Mouse (Mus musculus) lung, embryonic 14.5 days (tissue): ENCODE results near the gene Cog1. TPM values are rescaled to one million over a fixed set of nuclear protein-coding genes. Genes with fewer than 3 reads are reported as not detected.
"Not testable (repeated sequence)": the region's sequence is repeated elsewhere in the genome, so short reads cannot be mapped to it uniquely, and the experiment has no call there.

Source experiments
- ATAC-seq: fragments of 200-750 bp; cut with Nextera tagmentation; 2 replicates; pipeline ENCODE4 v1.8.0; 2017; ENCODE audit warnings: mild to moderate bottlenecking, moderate TSS enrichment, moderate library complexity; ENCODE audit not compliant: insufficient read depth
- DNase-seq: peaks from one replicate; pipeline ENCODE4 v3.0.0-alpha.2; 2015
- H3K27ac ChIP-seq: fragments of 300-500 bp; sonication (generic); 2 replicates; pipeline ENCODE4 v1.5.1; 2014; ENCODE audit warnings: low read depth, mild to moderate bottlenecking, moderate library complexity
- H3K27me3 ChIP-seq: fragments of 300-500 bp; sonication (generic); 2 replicates; pipeline ENCODE4 v1.6.1; 2014; ENCODE audit warnings: low read length, control low read depth; ENCODE audit not compliant: insufficient read depth
- H3K36me3 ChIP-seq: fragments of 300-500 bp; sonication (generic); 2 replicates; pipeline ENCODE4 v1.6.1; 2014; ENCODE audit warnings: control low read depth; ENCODE audit not compliant: insufficient read depth
- H3K4me1 ChIP-seq: fragments of 300-500 bp; sonication (generic); 2 replicates; pipeline ENCODE4 v1.6.1; 2014; ENCODE audit warnings: antibody characterized with exemption, control low read depth; ENCODE audit not compliant: insufficient read depth
- H3K4me2 ChIP-seq: fragments of 300-500 bp; sonication (generic); 2 replicates; pipeline ENCODE4 v1.6.1; 2014; ENCODE audit warnings: mild to moderate bottlenecking
- H3K4me3 ChIP-seq: fragments of 300-500 bp; sonication (generic); 2 replicates; pipeline ENCODE4 v1.5.1; 2014; ENCODE audit warnings: low read depth, low read length
- H3K9ac ChIP-seq: fragments of 300-500 bp; sonication (generic); 2 replicates; pipeline ENCODE4 v1.6.1; 2014
- H3K9me3 ChIP-seq: fragments of 300-500 bp; sonication (generic); 2 replicates; pipeline ENCODE4 v1.6.1; 2016; ENCODE audit warnings: low read depth, low read length, control low read depth
- CTCF ChIP-seq: IDR thresholded peaks from 2 replicates; pipeline ENCODE4 v1.5.1; 2016; ENCODE audit warnings: antibody characterized with exemption, low read depth
- WGBS: fragments of 180-500 bp; shearing (Covaris S2); extraction: QIAGEN DNeasy Blood & Tissue Kit; methylation state at CpG from one replicate; pipeline ENCODE4 v1.1.7; 2014; 5-methylcytosine and 5-hydroxymethylcytosine counted together
- polyA plus RNA-seq: library from polyadenylated mRNA; unstranded; fragments of >200 nt; fragmentation: Nextera tagmentation; extraction: Ambion mirVana; gene quantifications from 2 replicates; pipeline ENCODE4 v1.2.1, GENCODE M21; 2014

Gene Cog1
- polyA plus RNA-seq, 1 experiment from 2014 or later: 28.4 TPM

DNA sequence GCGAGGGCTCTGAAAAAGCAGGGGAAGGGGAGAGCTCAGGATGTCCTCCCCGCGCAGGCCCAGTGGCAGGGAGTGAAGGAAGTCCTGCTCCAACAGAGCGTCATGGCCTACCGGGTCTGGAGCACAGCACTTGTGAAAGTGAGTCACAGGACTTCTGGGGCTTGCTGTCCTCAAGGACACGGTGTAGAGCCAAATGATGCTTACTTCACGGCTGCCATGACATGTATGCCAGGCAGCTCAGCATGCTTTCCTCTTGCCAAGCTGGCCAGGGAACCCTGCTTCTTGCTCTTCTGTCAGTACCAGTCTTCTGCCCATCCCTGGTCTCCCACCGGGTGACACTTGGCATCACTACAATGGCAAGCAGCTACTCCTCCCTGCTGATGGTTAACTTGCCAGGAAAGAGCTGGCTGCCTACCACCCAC lies 7.6 kb downstream of the Cog1 start:
- no peak overlapping the region for H3K4me3 ChIP-seq
- H3K36me3 ChIP-seq: peaks cover 100% of the 10 kb centered on the region
- H3K27ac ChIP-seq: no peak overlapping the region
- no peak overlapping the region for H3K9ac ChIP-seq
- no peak for TF ChIP-seq CTCF
- H3K9me3 ChIP-seq: no peaks in the 10 kb centered on the region
- ATAC-seq: no peak
- H3K4me1 ChIP-seq: no peaks in the 10 kb centered on the region
- no peak for DNase-seq
- no peak overlapping the region for H3K4me2 ChIP-seq
- no peaks in the 10 kb centered on the region for H3K27me3 ChIP-seq
- 90% methylated on average over 8 of the region's 8 CpGs for WGBS

DNA sequence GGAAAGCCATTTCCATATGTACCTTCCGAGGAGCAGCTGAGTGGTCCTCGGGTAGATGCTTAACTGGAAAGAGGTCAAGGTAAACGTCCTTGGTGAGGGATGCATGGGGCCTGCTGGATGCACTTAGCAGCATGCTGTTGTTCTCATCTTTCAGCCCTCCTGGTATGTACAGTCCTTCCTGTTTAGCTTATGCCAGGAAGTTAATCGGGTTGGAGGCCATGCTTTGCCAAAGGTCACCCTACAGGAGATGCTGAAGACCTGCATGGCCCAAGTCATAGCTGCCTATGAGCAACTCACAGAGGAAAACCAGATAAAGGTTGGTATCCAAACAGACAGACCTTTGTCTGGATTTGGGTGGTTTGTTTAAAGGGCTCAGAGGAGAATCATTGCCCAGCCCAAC lies 8.3 kb downstream of the Cog1 start:
- H3K9me3 ChIP-seq: no peaks in the 10 kb centered on the region
- DNase-seq (no peak), ATAC-seq (no peak)
- H3K27me3 ChIP-seq: no peaks in the 10 kb centered on the region
- H3K4me2 ChIP-seq: no peak overlapping the region
- no peak overlapping the region for H3K4me3 ChIP-seq
- H3K27ac ChIP-seq: no peak overlapping the region
- WGBS: 49% methylated on average over 4 of the region's 4 CpGs
- no peak overlapping the region for H3K9ac ChIP-seq
- no peaks in the 10 kb centered on the region for H3K4me1 ChIP-seq
- peaks cover 100% of the 10 kb centered on the region for H3K36me3 ChIP-seq
- TF ChIP-seq CTCF: no peak

DNA sequence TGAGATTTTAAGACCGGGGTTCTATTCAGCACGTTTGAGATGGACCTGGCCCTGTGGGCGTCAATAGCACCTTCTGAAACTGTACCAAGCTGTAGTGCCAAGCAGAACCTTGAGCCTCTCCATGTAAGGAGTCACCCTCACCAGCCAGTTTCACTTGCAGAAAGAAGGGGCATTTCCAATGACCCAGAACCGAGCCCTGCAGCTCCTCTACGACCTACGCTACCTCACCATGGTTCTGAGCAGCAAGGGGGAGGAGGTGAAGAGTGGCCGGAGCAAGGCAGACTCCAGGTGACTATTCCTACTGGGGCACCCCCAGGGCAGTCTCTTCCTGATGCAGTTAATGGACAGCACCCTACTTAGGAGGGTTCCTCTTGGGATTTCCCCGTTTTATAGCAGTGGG lies 9.3 kb downstream of the Cog1 start:
- no peak overlapping the region for H3K27ac ChIP-seq
- H3K36me3 ChIP-seq: peaks cover 100% of the 10 kb centered on the region

DNA sequence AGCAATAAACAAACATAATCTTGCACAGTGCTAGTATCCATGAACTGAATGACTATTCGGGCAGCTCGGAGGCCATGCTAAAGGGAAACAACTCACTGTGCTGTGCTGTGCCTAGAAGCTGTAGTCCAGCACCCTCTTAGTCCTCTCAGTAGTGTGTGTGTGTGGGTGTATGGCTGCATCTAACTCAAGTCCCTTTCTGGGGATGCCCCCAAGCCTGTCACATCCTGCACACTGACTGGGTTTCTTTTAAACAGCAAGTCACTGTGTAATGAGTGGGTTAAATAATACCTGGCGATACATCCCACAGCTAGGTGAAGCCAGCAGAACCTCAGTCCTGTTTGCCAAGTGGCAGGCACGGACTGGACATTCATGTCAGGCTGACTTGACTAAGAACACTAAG lies 9.8 kb downstream of the Cog1 start:
- H3K9ac ChIP-seq: no peak overlapping the region
- H3K27ac ChIP-seq: no peak overlapping the region
- H3K4me3 ChIP-seq: no peak overlapping the region
- ATAC-seq: no peak
- 82% methylated on average over 4 of the region's 4 CpGs for WGBS
- no peaks in the 10 kb centered on the region for H3K4me1 ChIP-seq
- no peak for DNase-seq
- no peak for TF ChIP-seq CTCF
- no peaks in the 10 kb centered on the region for H3K9me3 ChIP-seq
- peaks cover 100% of the 10 kb centered on the region for H3K36me3 ChIP-seq
- no peaks in the 10 kb centered on the region for H3K27me3 ChIP-seq
- H3K4me2 ChIP-seq: no peak overlapping the region

More for the DNA sequence above, 9.3 kb downstream of the Cog1 start:
- DNase-seq: no peak
- Histone ChIP-seq H3K9ac (no peak overlapping the region), H3K4me1 (no peaks in the 10 kb centered on the region), H3K4me2 (no peak overlapping the region), H3K27me3 (no peaks in the 10 kb centered on the region), H3K4me3 (no peak overlapping the region), H3K9me3 (no peaks in the 10 kb centered on the region)
- 82% methylated on average over 8 of the region's 8 CpGs for WGBS
- no peak for ATAC-seq
- TF ChIP-seq CTCF: no peak

DNA sequence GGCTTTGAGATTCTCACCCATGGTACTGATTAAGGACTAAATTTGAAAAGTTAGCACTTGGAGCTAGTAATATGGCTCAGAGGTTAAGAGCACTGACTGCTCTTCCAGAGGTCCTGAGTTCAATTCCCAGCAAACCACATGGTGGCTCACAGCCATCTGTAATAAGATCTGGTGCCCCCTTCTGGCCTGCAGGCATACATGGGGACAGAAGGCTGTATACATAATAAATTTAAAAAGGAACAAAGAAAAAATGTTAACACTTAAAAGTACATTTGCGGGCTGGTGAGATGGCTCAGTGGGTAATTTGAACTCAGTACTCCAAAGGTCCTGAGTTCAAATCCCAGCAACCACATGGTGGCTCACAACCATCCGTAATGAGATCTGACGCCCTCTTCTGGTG lies 11.2 kb downstream of the Cog1 start:
- H3K9me3 ChIP-seq, H3K27me3 ChIP-seq, H3K4me3 ChIP-seq, DNase-seq, ATAC-seq, H3K4me2 ChIP-seq, H3K27ac ChIP-seq, H3K4me1 ChIP-seq, H3K9ac ChIP-seq: not testable (repeated sequence)
- peak; percentile 24; the same call in 1 of the 2 replicates for TF ChIP-seq CTCF
- peaks cover 94% of the 10 kb centered on the region for H3K36me3 ChIP-seq
- 95% methylated on average over 3 of the region's 3 CpGs for WGBS

DNA sequence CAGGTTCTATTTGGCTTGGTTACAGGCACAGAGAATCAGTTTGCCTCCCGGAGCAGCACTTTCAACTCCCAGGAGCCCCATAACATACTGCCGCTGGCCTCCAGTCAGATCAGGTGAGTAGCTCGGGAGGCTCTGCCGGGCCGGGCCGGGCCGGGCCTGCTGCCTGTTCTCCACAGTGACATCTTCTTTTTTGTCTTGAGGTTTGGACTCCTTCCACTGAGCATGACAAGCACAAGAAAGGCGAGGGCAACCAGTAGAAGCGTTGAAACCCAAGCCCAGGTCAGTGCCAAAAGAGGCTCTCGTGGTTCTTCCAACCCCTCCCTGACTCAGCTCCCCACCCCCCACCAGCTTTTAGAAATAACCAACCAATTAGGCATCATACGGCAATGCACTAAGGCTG lies 12.0 kb downstream of the Cog1 start:
- Histone ChIP-seq H3K4me1 (no peaks in the 10 kb centered on the region), H3K9me3 (no peaks in the 10 kb centered on the region), H3K27me3 (no peaks in the 10 kb centered on the region), H3K27ac (no peak overlapping the region), H3K4me3 (no peak overlapping the region), H3K4me2 (no peak overlapping the region), H3K9ac (no peak overlapping the region), H3K36me3 (peaks cover 89% of the 10 kb centered on the region)
- TF ChIP-seq CTCF: no peak
- 93% methylated on average over 11 of the region's 11 CpGs for WGBS
- ATAC-seq: no peak
- DNase-seq: no peak

DNA sequence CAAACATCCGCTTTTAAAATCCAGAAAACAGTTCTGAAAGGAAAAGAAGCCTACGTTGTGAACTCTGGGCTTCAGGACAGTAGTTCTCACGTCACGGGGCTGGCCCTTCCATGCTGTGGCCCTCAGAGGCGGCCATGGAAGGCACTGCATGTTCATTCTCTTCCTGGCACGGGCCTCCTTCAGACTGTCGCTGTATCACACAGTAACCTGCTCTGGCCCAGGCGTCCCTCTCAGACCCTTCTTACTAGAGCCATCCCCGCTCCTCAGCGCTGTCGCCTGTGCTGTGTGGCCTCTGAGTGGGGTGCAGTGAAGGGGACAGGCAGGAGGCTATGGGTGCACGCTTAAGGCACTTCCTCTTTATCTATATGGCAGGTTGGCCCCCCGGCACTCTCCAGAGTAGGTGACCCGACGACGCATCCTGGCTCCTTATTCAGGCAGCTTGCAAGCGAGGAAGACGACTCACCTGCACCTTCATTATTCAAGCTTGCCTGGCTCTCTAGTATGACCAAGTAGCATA lies 12.9 kb downstream of the Cog1 start:
- DNase-seq (no peak), ATAC-seq (no peak)
- Histone ChIP-seq H3K4me2 (no peak overlapping the region), H3K9me3 (no peaks in the 10 kb centered on the region), H3K9ac (no peak overlapping the region), H3K27me3 (no peaks in the 10 kb centered on the region), H3K4me3 (no peak overlapping the region), H3K36me3 (peaks cover 80% of the 10 kb centered on the region), H3K27ac (no peak overlapping the region), H3K4me1 (0 out of 2 replicates have a peak, but pooled peaks cover 3% of the 10 kb centered on the region)
- no peak for TF ChIP-seq CTCF
- WGBS: 90% methylated on average over 18 of the region's 18 CpGs

DNA sequence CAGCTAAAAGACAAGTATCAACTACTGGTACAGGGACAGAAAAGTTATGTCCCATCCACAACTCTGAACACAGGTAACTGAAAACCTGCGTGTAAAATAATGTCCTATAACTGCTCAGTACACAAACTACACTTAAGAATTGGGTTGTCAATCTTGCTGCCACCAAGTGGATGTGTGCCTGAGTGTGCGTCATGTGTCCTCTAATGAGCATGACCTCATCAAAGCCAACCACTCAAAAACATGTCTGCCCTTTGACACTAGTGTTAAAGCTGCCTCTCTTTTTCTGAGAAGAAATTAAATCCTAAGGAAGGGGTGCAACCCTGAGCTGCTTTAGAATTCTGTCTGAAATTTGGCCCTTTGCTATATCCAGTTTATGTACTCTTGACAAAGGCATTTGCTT lies 15.3 kb downstream of the Cog1 start:
- no peak overlapping the region for H3K27ac ChIP-seq
- H3K9ac ChIP-seq: no peak overlapping the region
- H3K9me3 ChIP-seq: no peaks in the 10 kb centered on the region
- H3K4me3 ChIP-seq: no peak overlapping the region
- DNase-seq: no peak
- no peak for TF ChIP-seq CTCF
- ATAC-seq: no peak
- 69% methylated on average over 2 of the region's 2 CpGs for WGBS
- no peaks in the 10 kb centered on the region for H3K27me3 ChIP-seq
- H3K4me2 ChIP-seq: no peak overlapping the region
- H3K4me1 ChIP-seq: 0 out of 2 replicates have a peak, but pooled peaks cover 3% of the 10 kb centered on the region
- peaks cover 61% of the 10 kb centered on the region for H3K36me3 ChIP-seq
